Mouse (Mus musculus) NIH3T3 (cell line): ENCODE measurements around the gene Abhd12.

Experiments
- DNase-seq: peaks from one replicate; pipeline ENCODE4 v3.0.0-alpha.2; 2012; ENCODE audit warnings: low read depth

The Abhd12 gene

GRCm38 (mm10) chr2:150851251-150851650, 53.3 kb downstream of the Abhd12 start:
- no peak for DNase-seq

- no peak for DNase-seq
Observed at GRCm38 (mm10) chr2:150847436-150847995, 57.0 kb downstream of the Abhd12 start.

GRCm38 (mm10) chr2:150844798-150845197, 59.7 kb downstream of the Abhd12 start:
- DNase-seq: no peak

DNA sequence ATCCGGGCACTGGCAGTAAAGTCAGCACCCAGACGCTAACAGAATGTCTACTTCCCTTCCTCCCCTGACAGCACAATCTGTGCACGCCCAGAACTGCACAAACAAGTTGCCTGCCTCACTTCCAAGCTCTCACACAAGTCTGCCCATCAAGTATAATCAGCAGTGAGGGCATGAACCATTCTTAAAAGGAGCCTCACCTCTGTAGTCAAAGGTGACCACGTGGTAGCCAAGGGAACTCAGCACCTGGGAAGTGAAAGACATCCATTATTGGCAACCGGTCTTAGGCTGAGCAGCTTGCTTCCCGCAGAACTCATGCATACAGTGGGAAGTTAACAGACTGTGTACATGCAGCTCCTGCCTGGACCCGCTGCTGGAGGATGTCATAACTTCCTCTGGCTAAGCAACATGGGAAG, 62.5 kb downstream of the Abhd12 start:
- no peak for DNase-seq

DNA sequence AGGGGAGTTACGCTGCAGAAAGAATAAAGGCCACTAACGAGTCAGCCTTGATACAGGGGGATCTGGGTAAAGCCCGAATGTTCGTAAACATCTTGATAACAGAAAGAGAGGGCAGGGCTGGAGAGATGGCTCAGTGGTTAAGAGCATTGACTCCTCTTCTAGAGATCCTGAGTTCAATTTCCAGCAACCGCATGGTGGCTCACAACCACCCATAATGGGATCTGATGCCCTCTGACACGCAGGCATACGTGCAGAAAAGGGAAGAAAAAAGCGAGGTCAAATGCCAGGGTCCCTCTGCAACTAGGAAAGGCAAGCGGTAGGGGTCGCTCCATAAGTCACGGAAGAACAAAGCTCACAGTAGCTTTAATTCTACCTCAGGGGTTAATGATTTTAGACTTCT, 63.4 kb downstream of the Abhd12 start:
- DNase-seq: no peak

DNA sequence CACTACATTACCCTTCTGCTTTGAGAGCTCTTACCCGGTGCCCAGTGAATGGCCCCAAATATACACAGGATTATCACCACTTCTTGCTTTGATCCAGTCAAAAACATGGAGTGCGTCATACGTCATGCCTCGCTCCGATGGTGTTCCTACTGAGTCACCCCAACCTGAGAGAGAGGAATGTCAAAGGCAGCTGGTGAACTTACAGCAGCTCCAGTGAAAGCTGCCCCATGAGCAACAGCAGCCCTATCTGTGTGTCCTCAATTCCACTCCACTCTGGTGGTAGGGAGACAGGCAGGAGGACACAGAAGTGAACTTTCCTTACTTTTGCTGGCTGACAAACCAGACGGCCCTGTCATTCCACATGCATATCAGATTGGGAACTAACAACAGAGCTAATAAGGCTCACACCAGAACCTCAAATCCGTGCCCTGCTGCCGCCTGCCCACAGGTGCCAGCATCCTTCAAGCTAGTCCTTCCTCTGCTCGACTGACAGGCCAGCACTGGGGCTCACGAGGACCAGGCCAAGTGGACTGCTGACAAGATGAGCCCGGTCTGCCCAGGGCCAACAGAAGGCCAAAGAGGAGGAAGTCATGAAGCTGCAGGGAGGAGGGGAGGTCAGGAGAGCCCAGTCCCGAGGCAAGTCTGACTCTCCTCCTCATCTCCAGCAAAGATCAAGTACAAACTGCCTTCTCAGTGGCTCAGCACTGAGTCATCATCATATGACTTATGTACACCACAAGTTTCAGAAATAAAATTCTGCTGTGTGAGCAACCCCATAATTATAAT, 64.7 kb downstream of the Abhd12 start:
- peak; percentile 90 for DNase-seq

DNA sequence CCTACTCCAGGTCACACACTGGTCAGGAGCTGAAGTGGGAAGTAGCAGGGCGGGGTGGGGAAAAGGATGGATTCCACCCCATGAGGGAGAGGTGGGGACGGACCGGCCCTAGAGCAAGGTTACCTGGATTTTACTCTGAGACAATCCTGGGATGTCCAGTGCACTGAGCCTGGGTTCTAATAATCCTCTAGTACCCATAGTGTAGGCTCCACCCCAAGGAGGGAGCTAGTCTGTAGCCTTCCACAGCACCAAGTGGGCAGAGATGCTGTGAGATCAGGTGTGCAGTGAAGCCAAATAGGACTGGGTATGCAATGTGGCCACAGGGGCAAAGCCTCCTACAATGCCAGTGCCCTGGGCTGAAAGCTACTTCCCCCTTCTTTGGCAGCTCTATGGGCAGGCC, 66.8 kb downstream of the Abhd12 start:
- no peak for DNase-seq

DNA sequence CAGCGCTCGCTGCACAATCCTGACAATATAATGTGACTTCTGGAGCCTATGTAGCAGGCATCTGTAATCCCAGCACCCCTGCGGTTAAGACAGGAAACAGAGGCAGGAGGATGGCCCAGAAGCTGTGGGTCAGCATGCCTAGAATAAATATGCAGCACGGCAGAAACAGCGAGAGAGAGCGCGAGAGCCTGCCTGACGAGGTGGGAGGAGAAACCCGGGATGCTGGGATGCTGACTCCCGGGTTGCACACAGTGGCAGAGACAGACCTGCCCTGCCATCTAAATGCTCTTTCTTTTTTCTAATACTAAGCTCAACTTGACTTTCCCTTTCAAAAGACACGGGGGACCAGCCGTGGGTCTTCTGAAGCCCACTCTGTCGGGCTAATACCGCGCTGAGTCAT, 67.6 kb downstream of the Abhd12 start:
- no peak for DNase-seq

DNA sequence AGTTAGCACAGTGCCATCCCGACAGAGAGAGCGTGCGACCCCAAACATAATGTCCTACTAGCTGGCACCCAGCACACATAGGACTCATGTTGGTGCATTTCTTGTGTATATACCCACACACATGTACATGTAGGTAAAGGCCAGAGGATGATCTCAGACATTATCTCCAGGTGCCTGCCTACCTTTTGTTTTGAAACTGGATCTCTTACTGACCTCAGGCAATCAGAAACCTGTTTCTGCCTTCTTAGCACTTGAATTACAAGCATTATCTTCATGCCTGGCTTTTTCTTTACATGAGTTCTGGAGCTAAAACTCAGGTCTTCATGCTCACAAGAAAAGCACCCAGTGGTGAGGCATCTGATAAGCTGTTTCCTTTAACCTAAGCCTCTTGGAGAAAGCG, 68.6 kb downstream of the Abhd12 start:
- DNase-seq: no peak

- DNase-seq: no peak
Observed at GRCm38 (mm10) chr2:150834616-150835015, 69.9 kb downstream of the Abhd12 start.

- DNase-seq: no peak
Observed at GRCm38 (mm10) chr2:150832029-150832428, 72.5 kb downstream of the Abhd12 start.

- no peak for DNase-seq
Observed at GRCm38 (mm10) chr2:150830911-150831441, 73.6 kb downstream of the Abhd12 start.

GRCm38 (mm10) chr2:150830011-150830410, 74.5 kb downstream of the Abhd12 start:
- no peak for DNase-seq

- DNase-seq: no peak
Observed at GRCm38 (mm10) chr2:150828654-150829053, 75.9 kb downstream of the Abhd12 start.

GRCm38 (mm10) chr2:150828164-150828563, 76.4 kb downstream of the Abhd12 start:
- peak; percentile 46 for DNase-seq

GRCm38 (mm10) chr2:150826426-150826825, 78.1 kb downstream of the Abhd12 start:
- DNase-seq: no peak

DNA sequence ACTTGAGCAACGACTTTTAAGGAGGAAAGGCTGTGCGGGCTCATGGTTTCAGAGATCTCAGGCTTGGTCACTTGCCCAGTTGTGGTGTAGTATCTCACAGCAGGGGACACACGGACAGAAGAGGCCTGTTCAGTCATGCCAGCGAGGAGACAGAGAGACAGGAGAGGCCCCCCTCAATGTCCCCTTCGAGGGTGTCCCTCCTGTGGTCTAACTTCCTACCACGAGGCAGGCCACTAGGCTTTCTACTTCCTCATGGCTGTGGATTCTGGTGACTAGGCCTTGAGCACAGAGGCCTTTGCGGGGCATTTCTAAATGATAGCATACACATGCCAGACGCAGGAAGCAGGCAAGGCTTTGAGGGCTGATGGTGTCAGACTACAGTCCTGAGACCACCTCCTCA, 81.6 kb downstream of the Abhd12 start:
- DNase-seq: no peak

DNA sequence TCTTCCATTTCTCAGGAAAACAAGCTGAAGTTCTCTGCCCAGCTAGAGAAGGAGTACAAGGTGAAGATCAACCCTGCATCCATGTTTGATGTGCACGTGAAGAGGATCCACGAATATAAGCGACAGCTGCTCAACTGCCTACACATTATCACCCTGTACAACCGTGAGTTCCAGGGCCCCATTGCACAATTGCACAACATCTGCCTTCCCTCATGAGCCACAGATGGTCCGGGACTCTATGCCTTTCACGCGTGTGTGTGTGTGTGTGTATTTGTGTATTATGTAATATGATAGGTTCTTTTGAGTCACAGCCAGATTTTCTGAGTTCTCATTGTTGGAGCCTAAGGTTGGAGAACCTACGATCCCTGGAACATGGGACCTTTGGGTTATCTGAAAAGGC, 83.8 kb downstream of the Abhd12 start:
- no peak for DNase-seq

DNA sequence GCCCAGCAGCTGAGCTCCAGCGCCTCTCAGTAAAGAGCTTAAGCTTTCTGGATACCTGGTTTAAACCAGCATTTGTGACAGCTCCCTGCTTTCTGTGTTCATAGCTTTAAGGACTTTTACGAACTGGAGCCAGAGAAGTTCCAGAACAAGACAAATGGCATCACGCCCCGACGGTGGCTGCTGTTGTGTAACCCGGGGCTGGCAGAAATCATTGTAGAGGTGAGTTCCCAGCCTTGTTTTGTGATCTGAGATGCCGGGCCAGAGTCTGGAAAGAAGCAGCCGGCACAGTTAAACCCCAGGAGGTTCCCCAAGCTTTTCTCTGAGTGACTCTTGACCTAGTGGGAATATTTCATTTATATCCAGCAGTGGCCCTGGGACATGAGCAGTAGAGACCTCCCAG, 85.8 kb downstream of the Abhd12 start:
- DNase-seq: no peak

GRCm38 (mm10) chr2:150816676-150817402, 87.7 kb downstream of the Abhd12 start:
- DNase-seq: no peak

DNA sequence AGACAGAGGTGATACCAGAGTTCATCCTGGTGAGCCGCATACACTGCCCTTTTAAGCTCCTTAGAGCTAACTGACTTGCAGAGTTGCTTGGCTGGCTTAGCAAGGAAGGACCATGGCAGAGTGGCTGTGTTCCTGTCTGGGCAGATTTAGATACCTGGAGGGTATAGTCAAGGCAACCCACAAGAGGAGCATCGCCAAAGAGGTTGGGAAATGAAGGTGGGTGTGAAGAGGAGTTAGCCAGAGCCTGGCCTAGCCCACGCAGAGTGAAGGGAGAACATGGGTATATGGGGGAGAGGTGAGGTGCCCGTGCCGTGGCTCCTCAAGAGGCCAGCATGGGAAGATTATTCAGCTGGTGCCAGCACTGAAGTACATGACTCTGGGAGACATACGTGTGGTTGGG, 91.7 kb downstream of the Abhd12 start:
- no peak for DNase-seq

- DNase-seq: no peak
Observed at GRCm38 (mm10) chr2:150810603-150811002, 93.9 kb downstream of the Abhd12 start.

DNA sequence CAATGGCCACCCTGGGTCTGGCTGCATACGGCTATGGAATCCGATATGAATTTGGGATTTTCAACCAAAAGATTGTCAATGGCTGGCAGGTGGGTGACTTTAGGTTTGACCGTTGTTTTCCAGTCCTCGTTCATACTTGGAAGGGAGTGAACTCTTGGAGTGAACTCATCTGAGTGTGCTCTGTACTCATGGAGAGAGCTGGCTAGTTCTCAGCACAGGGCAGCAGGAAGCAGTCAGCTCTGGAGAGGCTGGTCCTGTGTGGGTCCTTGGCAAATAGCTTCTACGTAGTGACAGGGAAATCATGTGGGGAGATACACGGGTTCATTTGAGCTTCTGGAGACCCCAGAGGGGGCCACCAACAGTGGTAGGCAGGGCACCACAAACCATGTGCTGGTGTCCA, 95.7 kb downstream of the Abhd12 start:
- no peak for DNase-seq
